Mouse (Mus musculus): ENCODE measurements around the gene Astn2. TPM values are rescaled to one million over a fixed set of nuclear protein-coding genes. Genes with fewer than 3 reads are reported as not detected.

Gene Astn2
- polyA plus RNA-seq, 1 experiment from 2014 or later = 1.9 TPM

DNA sequence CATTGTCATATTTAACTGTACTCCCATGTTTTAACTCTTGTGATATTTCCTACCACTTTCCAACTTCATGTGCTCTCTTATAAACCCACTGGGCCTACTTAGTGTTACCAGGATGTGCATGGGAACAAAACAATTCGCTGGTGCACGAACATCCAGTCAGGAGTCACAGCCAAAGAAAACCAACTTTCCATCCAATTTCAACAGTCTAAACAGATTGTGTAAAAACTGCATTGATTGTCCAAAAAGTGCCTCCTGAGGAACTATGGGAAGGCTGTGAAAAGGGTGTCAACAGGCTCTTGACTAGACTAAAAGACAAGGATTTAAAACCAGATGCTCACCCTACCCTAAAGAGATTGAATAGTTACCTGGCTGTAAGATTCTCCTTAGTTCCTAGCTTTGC is 458.4 kb downstream of the Astn2 start:
- Histone ChIP-seq H3K9me3 (no peaks in the 10 kb centered on the region), H3K27ac (no peak overlapping the region), H3K9ac (no peak overlapping the region), H3K4me2 (replicated peaks) (no peak overlapping the region), H3K4me1 (no peaks in the 10 kb centered on the region), H3K36me3 (no peaks in the 10 kb centered on the region), H3K4me3 (no peak overlapping the region), H3K27me3 (no peaks in the 10 kb centered on the region)
- no peak for ATAC-seq (ENCODE audit: low FRiP score, low read depth)
- 95% methylated on average over 2 of the region's 2 CpGs for WGBS

DNA sequence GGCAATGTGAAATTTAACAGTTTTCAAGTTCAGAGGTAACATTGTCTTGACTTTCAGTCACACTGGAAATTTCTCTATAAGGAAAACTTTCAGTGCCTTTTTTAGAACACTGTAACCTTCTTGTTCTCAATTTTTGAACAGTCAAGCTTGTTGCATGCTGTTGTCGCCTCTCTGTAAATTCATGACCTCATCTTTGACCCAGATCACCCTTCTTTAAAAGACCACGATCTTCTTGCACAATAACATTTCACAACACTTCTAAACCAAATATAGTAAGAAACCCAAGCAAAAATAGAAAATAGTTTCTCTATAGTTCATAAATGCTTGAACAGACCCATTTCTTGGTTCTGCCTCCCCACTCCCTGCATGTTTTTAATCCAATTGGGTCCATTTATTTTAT is 473.5 kb downstream of the Astn2 start:
- ATAC-seq (ENCODE audit: low FRiP score, low read depth) = no peak
- Histone ChIP-seq H3K27me3 (no peaks in the 10 kb centered on the region), H3K4me2 (replicated peaks) (no peak overlapping the region), H3K36me3 (no peaks in the 10 kb centered on the region), H3K27ac (no peak overlapping the region), H3K9ac (no peak overlapping the region), H3K9me3 (no peaks in the 10 kb centered on the region), H3K4me3 (no peak overlapping the region), H3K4me1 (no peaks in the 10 kb centered on the region)
- WGBS = 87% methylated on average over 2 of the region's 2 CpGs

GRCm38 (mm10) chr4:65920294-65920693 is 484.1 kb downstream of the Astn2 start:
- H3K27ac ChIP-seq = no peak overlapping the region
- H3K9me3 ChIP-seq = no peaks in the 10 kb centered on the region
- H3K4me1 ChIP-seq = 0 out of 2 replicates have a peak, but pooled peaks cover 5% of the 10 kb centered on the region
- ATAC-seq (ENCODE audit: low FRiP score, low read depth) = no peak
- H3K36me3 ChIP-seq = no peaks in the 10 kb centered on the region
- H3K9ac ChIP-seq = no peak overlapping the region
- no peak overlapping the region for H3K4me3 ChIP-seq
- WGBS = 35% methylated on average over 1 of the region's 1 CpGs
- no peaks in the 10 kb centered on the region for H3K27me3 ChIP-seq
- no peak overlapping the region for H3K4me2 ChIP-seq (replicated peaks)

DNA sequence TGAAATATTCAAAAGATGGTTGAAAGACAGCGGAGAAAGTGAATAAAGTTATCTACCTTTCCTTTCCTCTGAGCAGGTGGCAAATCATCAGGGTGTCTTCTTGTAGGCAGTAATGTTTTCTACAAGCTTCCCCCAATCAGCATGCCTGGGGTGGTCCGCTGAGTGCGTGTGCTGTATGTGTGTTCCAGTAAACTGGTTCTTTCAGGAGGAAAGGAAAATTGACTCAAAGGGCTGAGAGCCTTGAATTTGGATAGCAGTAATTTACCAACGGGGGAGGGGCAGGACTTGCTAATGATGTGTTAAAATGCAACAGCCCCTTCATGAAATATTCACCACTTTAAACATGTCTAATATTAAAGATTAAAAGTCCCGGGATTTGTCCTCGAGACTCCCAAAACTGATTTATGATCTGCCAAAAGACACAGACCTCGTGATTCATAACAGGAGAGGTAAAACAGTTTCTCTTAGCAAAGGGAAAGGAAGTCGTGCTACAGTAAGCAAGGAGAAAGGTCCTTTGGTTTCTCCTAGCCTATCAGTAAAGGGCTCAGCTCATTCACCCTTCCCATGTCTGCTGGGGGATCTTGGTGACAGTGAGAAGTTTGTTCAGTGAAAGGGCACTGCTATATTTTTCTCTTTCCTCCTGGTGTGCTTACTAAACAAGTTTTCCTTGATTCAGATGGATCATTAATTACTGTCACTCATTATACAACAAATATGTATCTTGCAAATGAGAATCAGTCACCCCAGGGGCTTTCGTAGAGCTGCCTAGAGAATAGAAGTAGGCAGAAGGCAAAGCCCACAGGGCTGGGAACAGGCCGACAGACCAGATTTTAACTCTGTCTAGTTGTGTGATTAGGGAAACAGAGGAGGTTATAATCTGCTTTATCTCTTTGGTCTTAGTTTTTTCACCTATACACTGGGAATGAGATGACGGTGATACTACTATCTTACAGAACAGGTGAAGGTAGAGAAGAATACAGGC is 488.1 kb downstream of the Astn2 start:
- no peak for ATAC-seq (ENCODE audit: low FRiP score, low read depth)
- H3K4me2 ChIP-seq (replicated peaks) = no peak overlapping the region
- no peaks in the 10 kb centered on the region for H3K9me3 ChIP-seq
- H3K4me1 ChIP-seq = peaks cover 20% of the 10 kb centered on the region
- no peaks in the 10 kb centered on the region for H3K27me3 ChIP-seq
- H3K36me3 ChIP-seq = no peaks in the 10 kb centered on the region
- no peak overlapping the region for H3K4me3 ChIP-seq
- WGBS = 61% methylated on average over 11 of the region's 11 CpGs
- no peak overlapping the region for H3K9ac ChIP-seq
- H3K27ac ChIP-seq = no peak overlapping the region

GRCm38 (mm10) chr4:65912247-65912942 is 492.0 kb downstream of the Astn2 start:
- peak; percentile 87 for ATAC-seq (ENCODE audit: low FRiP score, low read depth)
- peaks cover 29% of the 10 kb centered on the region for H3K4me1 ChIP-seq
- WGBS = 64% methylated on average over 8 of the region's 8 CpGs
- H3K27ac ChIP-seq = peak overlapping the region; percentile 17; the same call in 1 of the 2 replicates
- no peak overlapping the region for H3K4me2 ChIP-seq (replicated peaks)
- H3K4me3 ChIP-seq = no peak overlapping the region
- H3K36me3 ChIP-seq = no peaks in the 10 kb centered on the region
- H3K9ac ChIP-seq = no peak overlapping the region
- H3K9me3 ChIP-seq = no peaks in the 10 kb centered on the region
- no peaks in the 10 kb centered on the region for H3K27me3 ChIP-seq

DNA sequence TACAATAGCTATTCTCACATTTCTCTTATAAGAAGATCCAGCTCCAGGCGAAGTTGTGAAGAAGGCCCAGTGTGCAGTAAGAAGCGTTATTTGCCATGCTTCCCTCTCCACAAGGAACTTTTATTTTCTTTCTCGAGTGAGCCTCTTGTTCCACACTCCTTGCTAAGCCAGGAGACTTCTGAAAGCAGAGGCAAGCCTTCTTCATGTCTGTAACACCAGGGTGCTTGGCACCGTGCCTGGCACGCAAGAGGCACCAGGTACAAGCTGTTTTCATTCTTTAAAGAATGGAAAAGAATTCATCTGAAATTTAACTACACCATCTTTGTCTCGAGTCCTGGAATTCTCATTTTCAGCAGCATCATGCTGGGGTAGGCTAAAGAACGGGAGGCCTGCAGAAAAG is 496.8 kb downstream of the Astn2 start:
- 0 out of 2 replicates have a peak, but pooled peaks have one; percentile 54 for ATAC-seq (ENCODE audit: low FRiP score, low read depth)
- H3K36me3 ChIP-seq = no peaks in the 10 kb centered on the region
- no peaks in the 10 kb centered on the region for H3K9me3 ChIP-seq
- H3K4me3 ChIP-seq = no peak overlapping the region
- H3K9ac ChIP-seq = no peak overlapping the region
- WGBS = 56% methylated on average over 7 of the region's 7 CpGs
- no peak overlapping the region for H3K4me2 ChIP-seq (replicated peaks)
- no peak overlapping the region for H3K27ac ChIP-seq
- H3K4me1 ChIP-seq = peaks cover 22% of the 10 kb centered on the region
- H3K27me3 ChIP-seq = no peaks in the 10 kb centered on the region

GRCm38 (mm10) chr4:65904963-65905362 is 499.4 kb downstream of the Astn2 start:
- Histone ChIP-seq H3K9ac (no peak overlapping the region), H3K9me3 (no peaks in the 10 kb centered on the region), H3K27me3 (no peaks in the 10 kb centered on the region), H3K4me3 (no peak overlapping the region), H3K4me2 (replicated peaks) (no peak overlapping the region), H3K4me1 (0 out of 2 replicates have a peak, but pooled peaks cover 9% of the 10 kb centered on the region), H3K36me3 (no peaks in the 10 kb centered on the region), H3K27ac (no peak overlapping the region)
- 85% methylated on average over 2 of the region's 2 CpGs for WGBS
- no peak for ATAC-seq (ENCODE audit: low FRiP score, low read depth)

GRCm38 (mm10) chr4:65896092-65897027 is 508.1 kb downstream of the Astn2 start:
- WGBS = 36% methylated on average over 5 of the region's 5 CpGs
- Histone ChIP-seq H3K27ac (no peak overlapping the region), H3K9me3 (no peaks in the 10 kb centered on the region), H3K36me3 (no peaks in the 10 kb centered on the region), H3K4me3 (no peak overlapping the region), H3K4me1 (peaks cover 9% of the 10 kb centered on the region; the same call in 1 of the 2 replicates), H3K4me2 (replicated peaks) (no peak overlapping the region), H3K27me3 (no peaks in the 10 kb centered on the region), H3K9ac (no peak overlapping the region)
- ATAC-seq (ENCODE audit: low FRiP score, low read depth) = peak; percentile 84

DNA sequence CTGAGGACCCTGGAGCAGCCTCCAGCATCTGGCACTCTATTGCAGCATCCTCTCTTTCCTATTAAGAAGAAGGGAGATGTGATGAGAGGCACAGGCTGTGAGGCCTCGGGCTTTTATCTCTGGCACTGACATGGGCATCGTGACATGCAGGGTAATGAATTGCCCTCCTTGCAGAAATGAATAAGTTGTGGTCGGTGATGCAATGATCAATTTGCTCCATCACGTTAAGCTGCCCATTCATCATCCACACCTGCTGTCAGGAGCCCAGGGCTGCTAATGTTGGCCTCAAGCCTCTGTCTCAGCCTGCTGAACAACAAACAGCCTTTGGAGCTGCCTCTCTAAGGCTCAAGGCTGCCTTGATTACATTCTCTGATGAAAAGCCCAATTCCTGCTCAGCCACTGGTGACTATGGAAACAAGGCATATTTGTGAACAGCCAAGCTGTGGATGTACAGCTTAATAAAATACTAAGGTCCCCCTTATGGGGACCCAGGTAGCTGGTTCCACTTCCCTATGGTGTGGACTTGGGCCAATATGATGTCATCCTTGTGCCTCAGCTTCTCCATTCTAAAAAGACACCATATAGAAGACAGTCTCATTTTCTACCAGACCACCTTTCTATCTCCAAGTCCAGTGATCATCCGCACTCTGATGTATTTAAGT is 515.9 kb downstream of the Astn2 start:
- Histone ChIP-seq H3K4me2 (replicated peaks) (no peak overlapping the region), H3K4me1 (no peaks in the 10 kb centered on the region), H3K27me3 (no peaks in the 10 kb centered on the region), H3K27ac (no peak overlapping the region), H3K9ac (no peak overlapping the region), H3K9me3 (no peaks in the 10 kb centered on the region), H3K4me3 (no peak overlapping the region), H3K36me3 (no peaks in the 10 kb centered on the region)
- 50% methylated on average over 5 of the region's 5 CpGs for WGBS
- ATAC-seq (ENCODE audit: low FRiP score, low read depth) = no peak

GRCm38 (mm10) chr4:65886862-65887261 is 517.5 kb downstream of the Astn2 start:
- H3K36me3 ChIP-seq = no peaks in the 10 kb centered on the region
- no peaks in the 10 kb centered on the region for H3K4me1 ChIP-seq
- 50% methylated on average over 1 of the region's 1 CpGs for WGBS
- no peaks in the 10 kb centered on the region for H3K27me3 ChIP-seq
- no peak overlapping the region for H3K9ac ChIP-seq
- no peak for ATAC-seq (ENCODE audit: low FRiP score, low read depth)
- H3K9me3 ChIP-seq = no peaks in the 10 kb centered on the region
- H3K4me2 ChIP-seq (replicated peaks) = no peak overlapping the region
- no peak overlapping the region for H3K4me3 ChIP-seq
- H3K27ac ChIP-seq = no peak overlapping the region

GRCm38 (mm10) chr4:65885921-65886320 is 518.5 kb downstream of the Astn2 start:
- H3K9ac ChIP-seq = no peak overlapping the region
- no peaks in the 10 kb centered on the region for H3K36me3 ChIP-seq
- H3K27me3 ChIP-seq = no peaks in the 10 kb centered on the region
- no peaks in the 10 kb centered on the region for H3K9me3 ChIP-seq
- no peak overlapping the region for H3K4me3 ChIP-seq
- ATAC-seq (ENCODE audit: low FRiP score, low read depth) = no peak
- H3K4me2 ChIP-seq (replicated peaks) = no peak overlapping the region
- WGBS = 77% methylated on average over 3 of the region's 3 CpGs
- no peaks in the 10 kb centered on the region for H3K4me1 ChIP-seq
- no peak overlapping the region for H3K27ac ChIP-seq
